Mouse (Mus musculus): ENCODE results near the gene 2410131K14Rik.
A peak's percentile ranks its signal among the peaks of the same experiment; 100 is the strongest.

Gene 2410131K14Rik

DNA sequence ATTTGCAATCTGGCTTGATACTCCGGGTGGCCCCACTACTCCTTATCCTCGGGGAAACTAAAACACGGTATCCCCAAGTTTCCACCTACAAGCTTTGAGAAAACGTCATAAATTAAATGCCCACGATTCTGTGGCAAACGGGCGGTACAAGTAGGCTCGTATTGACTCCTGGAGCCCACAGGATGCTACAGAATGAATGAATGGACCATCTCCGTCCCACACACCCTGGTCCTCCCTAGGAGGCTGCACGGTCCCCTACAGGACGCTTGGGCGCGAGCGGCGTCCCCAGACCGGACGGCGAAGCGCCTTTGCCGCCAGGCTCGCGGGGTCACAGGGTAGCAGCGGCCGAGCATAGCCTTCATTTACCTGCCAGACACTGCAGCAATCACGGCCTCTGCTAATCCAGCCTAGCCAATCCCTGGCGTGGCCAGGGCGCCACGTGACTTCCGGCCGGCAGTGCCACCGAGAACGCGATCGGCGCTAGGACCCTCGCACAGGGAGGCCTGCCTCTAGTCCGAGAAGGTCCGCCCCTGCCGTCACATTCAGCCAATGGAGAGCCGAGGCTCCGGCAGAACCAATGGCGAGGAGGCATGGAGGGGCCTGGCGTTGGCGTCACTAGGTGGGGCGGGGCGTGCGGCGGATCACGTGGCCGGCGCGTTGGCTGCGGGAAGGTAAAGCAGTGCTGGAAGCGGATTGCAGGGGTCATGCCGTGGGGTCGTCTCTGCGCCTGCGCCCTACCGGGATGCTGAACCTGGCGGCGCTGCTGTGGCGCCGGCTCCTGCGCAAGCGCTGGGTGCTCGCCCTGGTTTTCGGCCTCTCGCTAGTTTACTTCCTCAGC, at the start of gene 2410131K14Rik, which contains the start of gene Rnft2:
Gene 2410131K14Rik, plus strand, starts transcription at position 622 of the 838 bp plus-strand sequence.
Gene Rnft2, minus strand, starts transcription at position 511 of the 838 bp plus-strand sequence.
- peak; percentile 100 for DNase-seq

DNA sequence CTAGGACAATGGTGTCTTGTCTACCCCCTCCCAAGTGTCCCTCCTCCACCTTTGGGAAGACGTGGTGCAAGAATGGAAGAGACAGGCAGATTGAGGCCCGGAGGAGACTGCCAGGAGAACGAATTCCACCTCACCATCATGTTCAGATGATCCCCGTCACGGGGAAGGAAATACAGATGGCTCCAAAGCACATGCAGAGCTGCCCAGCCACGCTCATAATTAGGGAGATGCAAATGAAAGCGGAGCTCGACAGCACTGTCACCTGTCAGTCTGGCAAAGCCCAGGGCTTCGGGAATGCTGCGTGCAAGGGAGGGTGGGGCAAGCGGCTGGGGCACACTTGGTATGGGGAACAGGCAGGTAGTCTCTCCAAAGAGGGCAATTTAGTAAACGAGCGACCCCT, 47.6 kb upstream of the 2410131K14Rik start:
- DNase-seq: no peak

DNA sequence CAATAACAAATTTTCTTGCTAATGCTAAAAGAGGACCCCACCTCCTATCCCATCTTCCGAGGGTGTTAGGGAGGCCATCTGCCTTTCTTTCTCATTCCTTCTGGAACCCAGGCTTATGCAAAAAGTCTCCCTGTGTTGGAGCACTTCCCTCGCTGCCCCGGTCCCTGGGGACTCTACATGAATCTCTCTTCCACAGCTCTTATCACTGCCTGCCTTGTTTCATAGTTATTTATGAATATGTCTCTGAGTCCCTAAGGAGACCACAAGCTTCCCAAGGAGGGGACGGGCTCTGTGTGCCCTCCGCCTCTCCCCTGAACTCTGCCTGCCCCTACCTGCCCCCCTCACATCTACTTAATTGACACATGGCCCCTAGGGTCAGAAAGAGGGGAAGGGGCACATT, 45.4 kb upstream of the 2410131K14Rik start:
- no peak for DNase-seq

DNA sequence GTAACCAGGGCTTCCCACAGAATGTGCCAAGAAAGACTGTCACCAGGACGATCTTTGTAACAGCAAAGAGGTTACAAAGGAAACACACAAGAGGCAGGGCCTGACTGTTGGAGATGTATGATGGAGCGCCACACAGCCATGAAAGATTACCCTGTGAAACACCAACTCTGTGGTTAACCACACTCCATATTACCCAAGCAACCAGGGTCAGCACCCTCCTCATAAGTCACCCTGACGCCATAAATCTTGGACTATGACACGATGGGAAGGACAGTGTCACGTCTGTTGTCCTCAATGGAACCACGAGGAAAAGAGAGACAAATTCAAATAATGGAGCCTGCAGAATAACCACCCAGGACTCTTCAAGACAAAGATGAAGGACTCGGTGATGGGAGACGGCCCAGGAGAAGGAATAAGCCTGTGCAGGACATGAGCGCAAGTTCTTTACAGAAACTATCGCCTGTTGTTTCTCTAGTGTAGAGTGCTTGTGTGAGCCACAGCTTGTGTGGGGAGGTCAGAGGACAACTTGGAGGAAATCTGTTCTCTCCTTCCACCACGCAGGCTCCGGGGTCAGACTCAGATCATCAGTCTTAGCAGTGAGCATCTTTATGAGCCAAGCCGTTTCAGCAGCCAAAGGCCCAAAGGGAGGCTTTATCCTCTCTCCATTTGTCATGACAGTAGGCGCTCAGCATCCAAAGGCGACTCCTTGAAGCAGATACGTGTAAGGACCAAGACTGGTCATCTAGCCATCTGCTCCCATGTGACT, 40.2 kb upstream of the 2410131K14Rik start:
- no peak for DNase-seq

DNA sequence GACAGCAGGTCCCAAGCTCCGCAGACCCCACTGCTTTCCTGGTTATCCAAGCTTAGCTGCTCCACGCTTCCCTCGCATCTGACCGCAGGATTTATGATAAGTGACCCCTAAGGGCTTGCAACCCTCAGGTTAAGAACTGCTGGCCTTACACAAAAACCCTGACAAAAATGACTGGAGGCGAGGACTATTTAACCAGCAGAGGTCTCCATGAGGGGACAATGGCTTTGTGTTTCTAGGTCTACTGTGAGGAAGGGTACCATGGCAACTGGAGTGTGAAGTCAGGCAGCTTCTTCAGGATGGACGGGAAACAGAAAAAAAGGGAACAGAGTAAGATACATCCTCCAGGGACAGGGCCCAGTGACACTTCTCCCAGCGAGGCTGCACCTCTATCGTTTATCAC, 39.2 kb upstream of the 2410131K14Rik start:
- no peak for DNase-seq

DNA sequence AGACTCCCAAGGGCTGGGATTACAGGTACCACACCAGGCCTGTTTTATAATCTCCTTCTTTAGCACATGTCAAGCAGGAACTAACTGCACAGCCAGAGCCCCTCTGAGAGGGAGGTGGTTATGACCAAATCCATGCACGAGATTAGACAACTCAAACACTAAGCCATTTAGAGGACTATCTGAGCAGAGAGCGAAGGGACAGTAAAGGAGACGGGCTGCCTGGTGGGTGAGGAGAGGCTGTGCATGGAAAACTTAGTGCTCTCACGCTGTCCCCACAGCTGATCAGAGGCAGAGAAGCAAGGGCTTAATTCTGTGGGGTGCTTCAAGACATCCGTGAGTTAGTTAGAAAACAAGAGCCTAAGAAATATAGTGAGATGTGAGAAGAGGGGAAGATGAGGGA, 31.0 kb upstream of the 2410131K14Rik start:
- DNase-seq: peak; percentile 55

DNA sequence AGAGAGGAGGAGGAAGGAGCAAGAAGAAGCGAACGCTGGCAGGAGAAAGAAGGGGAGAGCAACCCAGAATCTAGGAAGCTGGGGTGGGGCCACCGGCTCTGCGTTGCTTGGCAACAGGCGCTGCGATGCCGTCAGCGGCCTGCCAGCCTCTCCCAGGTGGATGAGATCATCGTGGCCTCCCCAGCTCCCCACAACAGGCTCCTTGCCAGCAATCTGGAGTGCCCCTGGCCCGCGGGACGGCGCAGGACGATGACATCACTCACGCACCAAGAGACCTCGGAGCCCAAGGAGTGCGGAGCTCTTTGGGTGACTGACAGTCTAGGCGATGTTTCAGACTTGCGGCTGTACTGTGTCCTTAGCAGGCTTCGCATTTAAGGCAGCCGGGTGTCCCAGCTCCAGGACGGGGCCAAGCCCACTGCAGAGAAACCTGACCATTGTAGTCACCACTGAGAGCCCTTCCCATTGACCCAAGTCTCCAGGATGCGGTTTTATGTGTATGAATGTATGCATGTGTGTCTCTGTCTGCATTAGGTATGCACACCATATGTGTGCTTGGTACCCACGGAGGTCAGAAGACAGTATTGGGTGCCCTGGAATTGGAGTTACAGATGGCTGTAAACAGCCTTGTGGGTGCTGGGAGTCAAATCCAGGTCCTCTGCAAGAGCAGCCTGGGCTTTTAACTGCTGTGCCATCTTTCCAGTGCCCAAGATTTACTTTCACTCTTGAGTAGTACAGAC, 30.4 kb upstream of the 2410131K14Rik start:
- peak; percentile 88 for DNase-seq

DNA sequence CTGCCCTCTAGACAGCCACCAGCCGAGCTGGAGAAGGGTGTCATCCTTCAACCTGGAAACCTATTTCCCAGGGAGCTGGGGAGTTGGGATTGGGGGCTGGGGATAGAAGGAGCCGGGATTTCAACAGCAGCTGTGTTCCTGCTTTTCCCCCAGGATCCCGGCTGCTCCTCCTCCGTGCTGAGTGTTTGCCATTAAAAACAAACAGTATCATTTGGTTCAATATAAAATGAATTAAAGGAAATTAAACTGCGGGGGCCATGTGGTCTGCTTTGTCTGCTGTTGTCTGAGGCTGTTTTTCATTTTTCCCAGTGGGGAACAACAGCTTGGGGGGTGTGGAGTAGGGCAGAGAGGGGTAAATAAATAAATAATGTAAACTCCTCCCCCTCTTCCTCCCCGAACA, 27.6 kb upstream of the 2410131K14Rik start:
- DNase-seq: no peak

DNA sequence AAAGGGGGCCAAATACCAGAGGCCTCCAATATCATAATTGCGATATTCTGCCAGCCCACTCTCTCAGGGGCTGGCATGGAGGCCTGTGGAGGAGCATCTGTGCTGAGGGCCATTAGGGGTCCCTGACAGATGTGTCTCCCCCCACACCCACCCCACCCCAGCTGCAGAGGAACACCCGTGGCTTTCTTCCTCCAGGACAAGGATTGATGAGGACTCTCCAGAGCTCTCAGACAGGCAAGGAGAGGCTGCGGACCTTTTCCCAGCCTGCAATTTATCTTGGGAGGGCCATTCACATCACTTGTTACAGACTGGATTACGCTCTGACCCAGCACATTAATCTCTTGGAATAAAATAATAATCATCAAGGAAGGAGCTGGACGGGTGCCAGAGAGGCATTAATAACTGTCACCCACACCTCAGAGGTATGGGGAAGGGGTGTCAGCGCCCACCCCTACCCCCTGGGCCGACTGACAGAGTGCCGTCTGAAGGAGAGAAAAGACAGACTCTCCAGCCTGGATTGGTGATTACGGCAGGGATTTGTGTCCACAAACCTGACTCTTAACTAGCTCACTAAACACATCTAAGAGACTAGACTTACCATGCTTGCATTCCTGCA, 21.8 kb upstream of the 2410131K14Rik start:
- DNase-seq: no peak

DNA sequence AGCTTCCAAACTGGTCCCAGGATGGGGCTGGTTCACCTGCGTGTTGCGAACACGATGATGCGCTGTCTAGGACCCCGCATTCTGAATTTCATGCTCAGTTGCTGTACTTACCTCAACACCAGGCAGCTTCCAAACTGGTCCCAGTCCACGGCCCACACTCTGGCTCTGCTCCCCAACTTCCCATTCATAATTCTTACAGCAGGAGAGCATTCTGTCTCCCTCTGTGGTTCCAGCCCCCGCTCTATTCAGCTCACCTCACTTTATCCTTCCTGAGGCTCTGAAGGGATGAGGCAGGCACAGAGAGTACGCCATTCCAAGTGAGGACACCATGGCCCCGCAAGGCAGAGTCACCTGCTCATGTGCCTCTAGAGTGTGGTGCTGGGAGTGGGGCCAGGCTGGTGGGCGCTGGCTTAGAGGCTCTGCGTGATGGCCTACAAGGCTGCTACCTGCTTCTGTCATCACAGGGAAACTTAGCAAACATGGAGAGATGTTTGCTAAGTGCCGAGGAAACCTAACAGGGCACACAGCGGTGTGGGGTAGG, 14.9 kb upstream of the 2410131K14Rik start:
- no peak for DNase-seq

DNA sequence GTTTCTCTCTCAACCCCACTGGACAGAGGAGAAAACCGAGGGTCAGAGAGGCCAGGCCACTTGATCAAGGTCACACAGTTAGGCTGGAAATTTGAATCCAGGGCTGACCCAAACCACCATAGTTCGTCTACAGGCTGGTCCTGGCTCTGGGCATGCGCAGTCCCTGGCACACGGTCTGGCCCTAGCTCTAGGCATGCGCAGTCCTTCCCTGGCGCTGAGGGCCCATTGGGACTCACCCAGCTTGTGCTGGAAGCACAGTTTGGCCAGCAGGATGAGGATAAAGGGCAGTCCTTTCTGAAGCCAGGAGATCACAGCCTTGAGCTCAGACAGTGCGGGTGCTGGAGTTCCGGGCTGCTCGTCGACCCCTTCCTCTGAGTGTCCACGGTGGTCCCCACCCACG, 8.1 kb upstream of the 2410131K14Rik start:
- no peak for DNase-seq

DNA sequence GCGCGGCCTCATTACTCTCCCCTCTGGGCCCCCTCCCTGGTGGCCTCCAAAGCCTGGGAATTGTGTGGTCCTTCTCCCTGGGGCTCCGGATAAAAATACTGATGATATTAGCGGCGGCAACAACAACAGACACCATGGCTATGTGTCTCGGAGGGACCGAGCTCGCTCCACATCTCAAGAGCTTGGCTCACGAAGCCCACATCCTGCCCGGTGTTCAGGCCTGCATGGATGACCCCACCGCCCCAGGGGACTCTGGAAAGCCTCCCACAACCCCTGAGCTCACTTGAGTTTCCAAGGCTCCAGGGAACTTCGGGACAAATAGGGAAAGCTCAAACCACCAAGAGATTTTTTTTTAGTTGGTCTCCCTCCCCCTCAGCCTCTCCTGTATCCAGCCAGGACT, 5.4 kb upstream of the 2410131K14Rik start:
- DNase-seq: no peak

DNA sequence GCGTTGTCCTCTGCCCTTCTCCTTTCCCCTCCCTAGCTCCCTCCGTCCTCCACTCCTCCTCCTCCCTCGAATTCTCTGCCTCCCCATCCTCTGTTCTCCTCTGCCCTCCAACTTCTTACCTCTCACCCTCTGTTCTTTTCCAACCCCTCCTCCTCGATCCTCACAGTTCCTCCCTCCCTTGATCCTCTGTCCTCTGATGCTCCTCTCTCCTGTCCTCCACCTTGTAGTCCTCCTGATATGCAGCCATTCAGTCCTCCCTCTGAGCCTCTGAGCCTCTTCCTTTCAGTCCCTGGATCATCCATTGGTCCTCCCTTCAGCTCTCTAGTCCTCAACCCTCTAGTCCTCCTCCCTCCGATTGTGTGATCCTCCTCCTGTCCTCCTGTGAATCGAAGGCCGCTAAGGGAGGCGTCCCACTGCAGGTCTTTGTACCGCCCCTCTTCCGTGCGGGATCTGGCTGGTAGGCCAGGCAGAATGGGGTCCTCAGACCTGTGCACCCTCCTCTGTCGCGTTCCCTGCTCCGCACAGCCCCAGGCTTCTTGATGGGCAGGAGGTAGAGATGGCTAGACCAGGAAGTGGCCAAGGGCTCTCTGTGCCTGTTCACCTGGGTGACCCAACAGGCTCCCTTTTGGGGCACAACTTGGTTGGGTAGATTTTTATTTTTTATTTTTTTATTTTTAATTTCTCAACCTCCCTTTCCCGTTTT, 730 bp downstream of the 2410131K14Rik start:
- peak; percentile 38 for DNase-seq

DNA sequence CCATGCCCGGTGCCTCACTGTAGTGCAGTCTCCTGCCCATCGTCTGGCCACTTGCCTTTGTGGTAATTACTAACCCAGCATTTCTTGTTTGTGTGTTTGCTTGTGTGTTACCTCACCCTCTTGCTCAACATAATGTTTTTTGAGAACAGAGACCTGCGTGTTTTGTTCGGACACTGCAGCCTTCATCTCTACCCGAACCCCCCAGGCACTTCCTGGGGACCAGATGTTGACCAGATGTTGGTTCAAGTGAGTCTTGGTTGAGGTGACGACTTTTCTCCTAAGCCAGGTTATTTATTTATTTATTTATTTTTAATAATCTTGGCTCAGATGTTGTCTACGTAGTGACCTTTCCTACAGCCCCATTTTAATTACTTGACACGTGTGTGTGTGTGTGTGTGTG, 2.4 kb downstream of the 2410131K14Rik start:
- no peak for DNase-seq

DNA sequence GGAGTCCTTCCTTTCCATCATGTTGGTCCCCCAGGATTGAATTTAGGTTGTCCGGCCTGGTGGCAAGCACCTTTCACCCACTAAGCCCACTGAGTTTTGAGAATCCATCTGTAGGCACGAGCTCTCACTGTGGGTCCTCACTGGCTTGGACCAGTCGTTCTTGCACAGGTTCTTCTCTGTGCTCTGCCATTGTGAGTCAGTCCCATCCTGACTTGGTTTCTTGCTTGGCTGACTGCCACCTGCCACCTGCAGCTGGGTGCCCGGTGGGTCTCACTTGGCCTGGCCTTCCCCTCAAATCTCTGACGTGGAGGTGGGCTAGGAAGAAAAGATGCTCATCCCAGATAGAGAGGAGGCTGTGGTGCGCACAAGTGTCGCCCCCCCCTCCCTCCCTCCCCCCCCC, 6.0 kb downstream of the 2410131K14Rik start:
- DNase-seq: no peak

DNA sequence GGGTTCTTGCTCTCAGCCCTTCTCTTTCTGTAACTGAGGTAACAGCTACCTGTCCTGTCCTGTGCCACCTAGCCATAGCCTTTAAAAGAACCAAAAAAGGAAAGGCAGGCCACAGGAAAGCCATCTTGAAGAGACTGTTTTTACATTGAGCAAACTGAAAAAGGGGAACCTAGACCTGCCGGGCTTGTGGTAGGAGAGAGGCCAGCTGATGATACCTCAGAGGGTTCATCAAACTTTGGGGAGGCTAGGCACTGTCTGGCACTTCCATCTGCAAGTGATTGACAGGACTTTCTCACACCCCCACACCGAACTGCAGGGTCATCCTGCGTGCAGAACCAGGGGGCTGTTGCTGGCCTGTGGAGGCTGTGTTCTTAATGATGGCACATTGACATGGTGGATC, 8.5 kb downstream of the 2410131K14Rik start:
- no peak for DNase-seq

DNA sequence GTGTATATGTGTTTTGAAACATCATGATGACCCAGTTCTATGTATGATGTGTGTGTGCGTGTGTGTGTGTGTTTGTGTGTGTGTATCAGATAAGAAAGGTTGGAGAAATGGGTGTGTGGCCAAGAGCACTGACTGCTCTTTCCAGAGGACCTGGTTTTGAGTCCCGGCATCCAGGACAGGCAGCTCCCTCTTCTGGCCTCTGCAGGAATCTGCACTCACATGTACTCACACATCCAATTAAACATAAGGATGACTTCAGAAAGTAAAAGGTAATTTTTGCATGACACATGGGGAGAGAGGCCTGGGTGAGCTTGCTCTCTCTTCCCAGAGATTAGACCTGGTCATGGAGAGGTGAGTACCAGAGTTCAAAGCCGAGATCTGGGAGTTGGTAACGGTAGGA, 12.0 kb downstream of the 2410131K14Rik start:
- DNase-seq: no peak

DNA sequence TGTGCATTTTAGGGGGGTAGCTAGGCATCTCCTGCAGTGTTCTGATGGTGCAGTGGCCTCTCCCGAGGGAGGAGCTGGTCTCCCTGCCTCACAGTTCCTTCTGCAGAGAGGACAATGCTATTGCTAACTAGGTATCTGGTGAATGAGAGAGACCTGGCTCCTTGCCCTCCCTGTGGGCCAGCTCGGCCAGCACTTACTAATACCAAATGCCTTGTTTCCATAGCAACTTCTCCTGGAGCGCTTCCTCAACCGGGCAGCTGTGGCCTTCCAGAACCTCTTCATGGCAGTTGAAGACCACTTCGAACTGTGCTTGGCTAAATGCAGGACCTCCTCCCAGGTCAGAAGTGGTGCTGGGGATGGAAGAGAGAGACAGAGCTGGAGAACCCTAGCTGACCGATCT, 14.1 kb downstream of the 2410131K14Rik start:
- no peak for DNase-seq

DNA sequence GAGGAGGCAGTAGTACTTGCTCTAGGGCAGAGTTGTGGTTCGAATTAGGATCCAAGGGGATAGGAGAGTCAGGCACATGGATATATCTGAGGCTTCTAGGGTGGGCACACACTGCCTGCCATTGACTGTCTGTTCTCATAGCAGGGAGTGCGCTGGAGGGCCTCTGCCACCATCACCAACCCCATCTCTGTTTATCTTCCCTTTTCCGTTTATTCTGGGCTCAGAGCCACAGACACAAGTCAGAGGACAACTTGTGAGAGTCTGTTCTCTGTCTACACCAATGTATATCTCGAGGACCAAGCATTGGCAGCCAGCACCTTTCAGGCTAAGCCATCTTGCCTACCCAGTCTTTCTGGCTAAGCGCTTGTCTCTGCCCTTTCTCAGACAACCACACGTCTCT, 14.6 kb downstream of the 2410131K14Rik start:
- no peak for DNase-seq

DNA sequence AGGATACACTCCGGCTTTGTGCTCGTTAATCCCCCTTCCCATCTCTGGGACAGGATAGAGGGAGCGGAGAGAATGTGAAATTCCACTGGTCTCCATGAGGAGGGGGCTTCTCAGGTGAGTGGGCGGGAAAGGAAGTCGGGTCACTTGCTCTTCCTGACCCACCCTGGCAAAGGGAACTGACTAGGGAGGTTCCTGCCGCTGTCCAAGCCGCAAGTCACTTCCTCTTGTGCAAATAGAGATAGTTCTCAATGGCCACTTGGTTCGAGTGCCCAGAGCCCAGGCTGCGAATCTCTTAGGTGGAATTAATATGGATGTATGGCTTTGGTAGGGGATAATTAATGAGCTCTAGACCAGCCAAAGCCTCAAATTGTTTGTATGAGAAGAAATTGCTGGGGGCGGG, 15.0 kb downstream of the 2410131K14Rik start:
- DNase-seq: no peak

DNA sequence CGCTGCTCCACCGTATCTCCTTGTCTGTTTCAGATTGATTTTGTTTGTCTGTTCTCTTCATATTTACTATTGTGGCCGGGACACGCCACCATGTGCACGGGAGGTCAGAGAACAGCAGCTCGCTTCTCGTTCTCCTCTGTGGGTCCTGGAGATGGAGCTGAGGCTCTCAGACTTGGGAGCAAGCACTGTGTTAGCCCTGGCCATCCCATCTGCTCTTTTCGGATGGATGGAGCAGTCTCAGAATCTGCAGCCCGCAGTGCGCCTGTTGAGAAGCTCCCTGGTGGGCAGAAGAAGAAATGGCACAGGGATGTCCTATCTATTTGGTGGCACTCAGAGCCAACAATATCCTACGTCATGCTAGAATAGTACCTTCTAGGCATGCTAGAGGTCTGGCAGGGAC, 15.6 kb downstream of the 2410131K14Rik start:
- DNase-seq: no peak

DNA sequence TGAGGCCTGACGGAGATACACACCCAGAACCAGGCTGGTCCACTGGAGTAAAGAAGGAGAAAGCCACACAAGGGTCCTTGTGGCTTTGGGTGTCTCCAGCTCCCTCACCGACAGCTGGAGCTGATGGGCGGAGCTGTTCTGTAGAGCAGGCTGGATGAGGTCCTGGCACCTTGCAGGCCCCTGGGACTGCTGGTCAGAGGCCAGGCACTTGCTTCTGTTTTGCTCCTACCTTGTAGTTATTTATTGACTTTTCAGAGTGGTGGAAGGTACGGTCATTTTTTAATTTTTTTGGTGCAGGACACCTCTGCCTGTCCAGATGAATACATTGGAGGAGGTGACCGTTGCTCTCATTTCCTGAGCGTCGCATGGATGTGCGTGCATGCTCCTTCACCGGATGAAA, 16.2 kb downstream of the 2410131K14Rik start:
- DNase-seq: no peak
